Mouse (Mus musculus) heart, embryonic 11.5 days (tissue): ENCODE measurements around the gene Myrf. TPM values are rescaled to one million over a fixed set of nuclear protein-coding genes. Genes with fewer than 3 reads are reported as not detected.

ENCODE experiments used
- ATAC-seq: fragments of 200-750 bp; cut with Nextera tagmentation; replicated peaks from 2 replicates; pipeline ENCODE4 v1.8.0; 2017; ENCODE audit warnings: moderate library complexity; ENCODE audit not compliant: insufficient number of reproducible peaks, low FRiP score, low TSS enrichment
- H3K27ac ChIP-seq: fragments of 300-500 bp; sonication (generic); 2 replicates; pipeline ENCODE4 v1.5.1; 2014; ENCODE audit warnings: mild to moderate bottlenecking, low read depth, low read length
- H3K27me3 ChIP-seq: fragments of 300-500 bp; sonication (generic); 2 replicates; pipeline ENCODE4 v1.6.1; 2014; ENCODE audit warnings: mild to moderate bottlenecking, low read length, mixed read lengths; ENCODE audit not compliant: control insufficient read depth, insufficient read depth
- H3K36me3 ChIP-seq: fragments of 300-500 bp; sonication (generic); 2 replicates; pipeline ENCODE4 v1.6.1; 2014; ENCODE audit warnings: mild to moderate bottlenecking, low read length, moderate library complexity, mixed read lengths; ENCODE audit not compliant: control insufficient read depth, insufficient read depth
- H3K4me1 ChIP-seq: fragments of 300-500 bp; sonication (generic); 2 replicates; pipeline ENCODE4 v1.6.1; 2014; ENCODE audit warnings: low read length; ENCODE audit not compliant: control insufficient read depth, insufficient read depth
- H3K4me2 ChIP-seq: fragments of 300-500 bp; sonication (generic); 2 replicates; pipeline ENCODE4 v1.6.1; 2014; ENCODE audit warnings: mild to moderate bottlenecking, moderate library complexity
- H3K4me3 ChIP-seq: fragments of 300-500 bp; sonication (generic); 2 replicates; pipeline ENCODE4 v1.5.1; 2014; ENCODE audit warnings: low read depth, low read length
- H3K9ac ChIP-seq: fragments of 300-500 bp; sonication (generic); 2 replicates; pipeline ENCODE4 v1.6.1; 2014; ENCODE audit warnings: mild to moderate bottlenecking, low read depth, low read length, moderate library complexity
- H3K9me3 ChIP-seq: fragments of 300-500 bp; sonication (generic); replicated peaks from 2 replicates; pipeline ENCODE4 v1.6.1; 2016; ENCODE audit warnings: low read length; ENCODE audit not compliant: control insufficient read depth
- WGBS: fragments of 180-500 bp; shearing (Covaris S2); extraction: QIAGEN DNeasy Blood & Tissue Kit; methylation state at CpG from one replicate; pipeline ENCODE4 v1.1.7; 2014; ENCODE audit not compliant: insufficient replicate concordance; 5-methylcytosine and 5-hydroxymethylcytosine counted together
- polyA plus RNA-seq: library from polyadenylated mRNA; unstranded; fragments of >200 nt; fragmentation: Nextera tagmentation; extraction: Ambion mirVana; gene quantifications from 2 replicates; pipeline ENCODE4 v1.2.1, GENCODE M21; 2014

The Myrf gene
- polyA plus RNA-seq, 1 experiment from 2014 or later = 23.0 TPM

DNA sequence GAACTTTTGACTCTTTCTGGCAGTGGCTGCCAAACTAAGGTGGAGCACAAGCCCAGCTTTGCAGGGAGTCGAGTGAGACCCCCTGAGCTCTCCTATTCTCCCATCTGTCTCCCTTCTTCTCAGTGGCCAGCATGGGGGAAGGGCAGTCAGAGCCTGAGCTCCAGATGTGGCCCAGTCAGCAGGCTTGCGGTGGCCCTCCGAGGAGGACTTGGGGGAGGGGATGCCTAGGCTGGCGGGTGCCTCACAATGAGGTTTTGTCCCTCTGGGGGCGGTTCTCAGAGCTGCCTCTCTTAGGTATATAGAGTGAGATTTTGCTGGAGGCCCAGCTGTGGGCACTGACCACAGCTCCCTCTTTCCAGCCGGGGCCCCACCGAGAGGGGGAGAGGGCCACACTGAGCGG, 2.4 kb upstream of the Myrf start:
- H3K4me1 ChIP-seq = peaks cover 19% of the 10 kb centered on the region
- WGBS = 14% methylated on average over 8 of the region's 8 CpGs

DNA sequence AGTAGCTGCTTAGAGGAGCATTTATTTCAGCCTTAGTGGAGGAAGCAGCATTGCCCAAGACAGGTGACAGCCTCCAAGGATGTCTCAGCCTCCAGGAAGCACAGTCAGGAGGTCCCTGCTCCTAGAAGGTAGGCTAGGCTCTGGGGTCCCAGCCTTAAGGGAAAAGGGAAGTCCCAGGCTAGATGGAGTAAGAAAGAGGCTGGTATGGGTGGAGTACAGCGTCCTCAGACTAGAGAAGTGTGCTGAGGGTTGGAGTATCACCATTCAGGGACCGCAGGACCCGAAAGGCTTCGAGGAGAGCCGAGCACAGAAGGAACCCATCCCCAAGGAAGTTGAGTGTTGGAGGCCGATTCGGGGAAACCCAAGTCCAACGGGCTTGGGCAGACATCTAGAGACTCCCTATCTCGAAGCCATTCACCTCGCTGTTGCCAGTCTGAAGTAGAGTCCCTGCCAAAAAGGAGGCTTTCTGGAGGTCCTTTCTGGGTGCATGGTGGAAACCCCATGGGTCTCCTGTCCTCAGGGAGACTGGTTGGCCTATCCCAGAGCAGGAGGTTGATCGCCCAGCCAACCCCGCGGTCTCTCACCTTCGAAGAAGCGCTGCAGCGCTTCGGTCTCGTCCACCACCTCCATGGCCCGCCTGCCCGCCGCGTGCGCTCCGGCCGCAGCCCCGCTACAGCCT, 434 bp downstream of the Myrf start:
- no peaks in the 10 kb centered on the region for H3K36me3 ChIP-seq
- no peaks in the 10 kb centered on the region for H3K9me3 ChIP-seq
- 2% methylated on average over 26 of the region's 26 CpGs for WGBS
- H3K4me1 ChIP-seq = peaks cover 8% of the 10 kb centered on the region
- H3K27me3 ChIP-seq = no peaks in the 10 kb centered on the region
- peak overlapping the region; percentile 37 for H3K27ac ChIP-seq
- peak overlapping the region; percentile 80 for H3K9ac ChIP-seq
- peak overlapping the region; percentile 82 for H3K4me2 ChIP-seq
- no peak for ATAC-seq
- H3K4me3 ChIP-seq = peak overlapping the region; percentile 48

More for the DNA sequence above, 2.4 kb upstream of the Myrf start:
- peaks cover 4% of the 10 kb centered on the region; the same call in 1 of the 2 replicates for H3K27me3 ChIP-seq
- ATAC-seq = no peak
- H3K9ac ChIP-seq = no peak overlapping the region
- no peak overlapping the region for H3K27ac ChIP-seq
- H3K9me3 ChIP-seq = no peaks in the 10 kb centered on the region
- no peaks in the 10 kb centered on the region for H3K36me3 ChIP-seq
- H3K4me2 ChIP-seq = no peak overlapping the region
- no peak overlapping the region for H3K4me3 ChIP-seq

- Histone ChIP-seq H3K36me3 (no peaks in the 10 kb centered on the region), H3K27me3 (no peaks in the 10 kb centered on the region), H3K9ac (peak overlapping the region; percentile 80), H3K27ac (peak overlapping the region; percentile 42; the same call in 1 of the 2 replicates), H3K4me3 (peak overlapping the region; percentile 48), H3K4me2 (peak overlapping the region; percentile 82), H3K9me3 (no peaks in the 10 kb centered on the region), H3K4me1 (peaks cover 8% of the 10 kb centered on the region)
- ATAC-seq = no peak
- 30% methylated on average over 2 of the region's 2 CpGs for WGBS
Observed at GRCm38 (mm10) chr19:10239419-10239818, 1.1 kb downstream of the Myrf start.

DNA sequence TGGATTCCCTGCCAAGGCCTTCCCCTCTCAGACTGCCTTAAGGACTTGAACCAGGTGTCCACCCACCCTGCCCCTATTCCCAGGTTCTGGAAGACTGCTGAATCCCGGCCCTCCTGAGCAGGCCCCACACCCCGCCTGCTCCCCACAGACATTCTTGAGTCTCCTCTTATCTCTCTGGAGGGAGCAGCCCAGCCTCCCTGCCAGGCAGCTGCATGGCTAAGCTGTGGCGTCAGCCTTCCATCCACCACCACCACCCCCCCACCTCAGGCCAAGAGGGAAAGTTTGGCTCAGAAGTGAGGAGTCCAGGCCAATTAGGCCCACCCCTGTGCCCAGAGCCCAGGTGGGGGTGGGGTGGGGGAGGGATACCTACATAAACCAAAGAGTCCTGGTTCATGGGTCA, 2.1 kb downstream of the Myrf start:
- Histone ChIP-seq H3K27ac (0 out of 2 replicates have a peak overlapping the region, but pooled peaks have one; percentile 35), H3K9me3 (no peaks in the 10 kb centered on the region), H3K4me2 (peak overlapping the region; percentile 82), H3K4me1 (peaks cover 8% of the 10 kb centered on the region), H3K9ac (no peak overlapping the region), H3K27me3 (no peaks in the 10 kb centered on the region), H3K36me3 (no peaks in the 10 kb centered on the region), H3K4me3 (no peak overlapping the region; the same call in 1 of the 2 replicates)
- ATAC-seq = no peak; the same call in 1 of the 2 replicates
- 15% methylated on average over 3 of the region's 3 CpGs for WGBS

DNA sequence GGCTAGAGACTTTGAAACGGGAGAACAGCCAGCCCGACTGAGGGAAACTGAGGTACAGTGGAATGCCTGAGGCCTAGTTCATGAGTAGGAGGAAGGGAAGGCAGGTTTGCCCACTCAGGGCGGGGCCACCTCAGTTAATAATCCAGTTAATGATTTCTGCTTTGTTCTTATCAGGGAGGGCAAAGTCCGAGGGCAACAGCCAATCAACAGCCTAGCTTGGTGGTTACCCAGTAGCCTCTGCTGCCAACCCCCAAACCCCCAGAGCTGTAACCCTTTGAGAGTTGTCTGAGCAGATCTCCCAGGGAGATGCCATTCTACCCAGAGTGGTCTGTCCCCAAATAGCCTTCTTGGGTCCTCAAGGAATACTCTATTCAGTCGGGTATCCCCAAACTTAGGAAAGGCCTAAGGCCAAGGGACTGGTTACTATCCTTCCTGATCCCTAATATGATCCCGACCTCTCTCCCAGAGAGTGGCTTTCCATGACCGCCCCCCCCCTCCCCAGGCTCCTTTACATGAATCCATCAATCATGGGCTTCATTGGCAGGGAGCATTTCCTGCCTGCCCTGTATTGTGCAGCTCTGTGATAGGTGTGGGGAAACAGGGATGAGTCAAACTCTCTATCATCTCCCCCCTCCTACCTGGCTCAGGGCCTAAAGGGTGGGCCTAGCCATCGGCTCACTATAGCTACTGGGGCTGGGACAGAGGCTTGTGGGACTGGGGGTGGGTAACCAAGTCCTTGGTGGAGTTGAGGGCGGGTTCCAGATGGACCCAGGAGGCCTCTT, 4.6 kb downstream of the Myrf start:
- Histone ChIP-seq H3K9ac (no peak overlapping the region), H3K9me3 (no peaks in the 10 kb centered on the region), H3K4me1 (peaks cover 13% of the 10 kb centered on the region), H3K4me3 (no peak overlapping the region), H3K36me3 (no peaks in the 10 kb centered on the region), H3K27me3 (0 out of 2 replicates have a peak, but pooled peaks cover 3% of the 10 kb centered on the region), H3K4me2 (no peak overlapping the region), H3K27ac (no peak overlapping the region)
- ATAC-seq = no peak
- 71% methylated on average over 9 of the region's 9 CpGs for whole genome bisulfite sequencing

- peaks cover 11% of the 10 kb centered on the region for H3K4me1 ChIP-seq
- ATAC-seq = no peak
- 47% methylated on average over 9 of the region's 9 CpGs for WGBS
Observed at GRCm38 (mm10) chr19:10232327-10233017, 8.1 kb downstream of the Myrf start.

DNA sequence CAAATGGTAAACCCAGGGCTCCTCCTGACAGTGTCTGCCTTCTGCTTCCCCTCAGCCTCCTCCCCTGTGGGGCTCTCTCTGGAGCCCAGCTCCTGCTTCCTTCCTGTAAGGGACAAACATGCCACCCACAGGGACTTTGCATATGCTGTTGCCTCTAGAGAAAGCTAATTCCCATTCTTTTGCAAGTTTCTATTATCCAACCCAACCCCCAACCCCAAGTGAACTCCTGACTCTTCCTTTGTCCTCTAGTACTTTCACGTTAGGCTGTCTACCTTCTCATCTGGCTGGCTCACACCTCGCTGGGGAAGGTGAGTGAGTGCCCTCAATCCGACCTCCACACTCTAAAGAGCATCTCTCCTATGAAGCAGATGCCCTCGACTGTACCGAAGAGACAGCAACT, 8.7 kb downstream of the Myrf start:
- H3K36me3 ChIP-seq = no peaks in the 10 kb centered on the region
- no peaks in the 10 kb centered on the region for H3K9me3 ChIP-seq
- ATAC-seq = no peak
- H3K27me3 ChIP-seq = 0 out of 2 replicates have a peak, but pooled peaks cover 3% of the 10 kb centered on the region
- H3K9ac ChIP-seq = 0 out of 2 replicates have a peak overlapping the region, but pooled peaks have one; percentile 5
- H3K27ac ChIP-seq = peak overlapping the region; percentile 62
- H3K4me2 ChIP-seq = no peak overlapping the region
- WGBS = 28% methylated on average over 5 of the region's 5 CpGs
- no peak overlapping the region for H3K4me3 ChIP-seq
- H3K4me1 ChIP-seq = peaks cover 11% of the 10 kb centered on the region

More at GRCm38 (mm10) chr19:10232327-10233017, 8.1 kb downstream of the Myrf start:
- 0 out of 2 replicates have a peak, but pooled peaks cover 3% of the 10 kb centered on the region for H3K27me3 ChIP-seq
- H3K27ac ChIP-seq = peak overlapping the region; percentile 62
- no peak overlapping the region for H3K4me2 ChIP-seq
- H3K36me3 ChIP-seq = no peaks in the 10 kb centered on the region
- H3K9me3 ChIP-seq = no peaks in the 10 kb centered on the region
- H3K4me3 ChIP-seq = no peak overlapping the region
- no peak overlapping the region for H3K9ac ChIP-seq

- peak overlapping the region; percentile 27; the same call in 1 of the 2 replicates for H3K4me2 ChIP-seq
- 0 out of 2 replicates have a peak, but pooled peaks cover 3% of the 10 kb centered on the region for H3K27me3 ChIP-seq
- peaks cover 11% of the 10 kb centered on the region for H3K4me1 ChIP-seq
- peak overlapping the region; percentile 62 for H3K27ac ChIP-seq
- 20% methylated on average over 7 of the region's 7 CpGs for WGBS
- H3K4me3 ChIP-seq = no peak overlapping the region
- no peak overlapping the region for H3K9ac ChIP-seq
- peak; percentile 55; the same call in 1 of the 2 replicates for ATAC-seq
- no peaks in the 10 kb centered on the region for H3K9me3 ChIP-seq
- H3K36me3 ChIP-seq = no peaks in the 10 kb centered on the region
Observed at GRCm38 (mm10) chr19:10231016-10231415, 9.5 kb downstream of the Myrf start.
